Mouse (Mus musculus) lung, adult 2 months (tissue): ENCODE data around the gene Fam98b. TPM values are rescaled to one million over a fixed set of nuclear protein-coding genes. Genes with fewer than 3 reads are reported as not detected.

Experiments
- DNase-seq: peaks from one replicate; pipeline ENCODE4 v3.0.0; 2022
- H3K4me1 ChIP-seq: fragments of 200-500 bp; 2 replicates; pipeline ENCODE4 v1.6.1; 2011; ENCODE audit warnings: low read length; ENCODE audit not compliant: control insufficient read depth, insufficient read depth
- H3K4me3 ChIP-seq: fragments of 200-500 bp; replicated peaks from 2 replicates; pipeline ENCODE3; 2011; ENCODE audit warnings: low read depth, mild to moderate bottlenecking, control low read depth, low read length; ENCODE audit errors: extremely low read depth
- CTCF ChIP-seq: fragments of 200-500 bp; IDR thresholded peaks from 2 replicates; pipeline ENCODE4 v1.5.1; 2011; ENCODE audit warnings: mild to moderate bottlenecking, low read length, control low read depth; ENCODE audit not compliant: insufficient read depth
- POLR2A ChIP-seq: fragments of 200-500 bp; IDR thresholded peaks from 2 replicates; pipeline ENCODE4 v1.6.1; 2011; ENCODE audit warnings: low read depth, mild to moderate bottlenecking, control low read depth, low read length, borderline replicate concordance; ENCODE audit errors: extremely low read depth
- WGBS: fragments of 180-500 bp; shearing (Covaris S2); methylation state at CpG from one replicate; pipeline ENCODE4 v1.1.7; 2018; 5-methylcytosine and 5-hydroxymethylcytosine counted together
- polyA plus RNA-seq: library from polyadenylated mRNA; depleted of rRNA; stranded (reverse); fragments of >200 nt; gene quantifications from 2 replicates; pipeline ENCODE4 v1.2.3, GENCODE M21; 2012; rRNA removed

Gene Fam98b
- polyA plus RNA-seq: 3.7 and 6.5 TPM in 2 replicates

GRCm38 (mm10) chr2:117249255-117250000, at the start of gene Fam98b:
Fam98b (plus strand) TSS chr2:117249739.
- peak within 1 kb of the TSS; percentile 81 for H3K4me3 ChIP-seq
- WGBS: under 1% methylated on average over 33 of the region's 33 CpGs
- peak; percentile 87 for DNase-seq
- TF ChIP-seq POLR2A (peak; percentile 44; the same call in 1 of the 2 replicates), CTCF (no peak)
- H3K4me1 ChIP-seq: no peaks in the 10 kb centered on the region

GRCm38 (mm10) chr2:117200869-117201338, 48.6 kb upstream of the Fam98b start:
- Histone ChIP-seq H3K4me3 (no peak overlapping the region), H3K4me1 (no peaks in the 10 kb centered on the region)
- WGBS: 47% methylated on average over 9 of the region's 9 CpGs
- DNase-seq: no peak
- no peak for TF ChIP-seq CTCF
- no peak for TF ChIP-seq POLR2A

GRCm38 (mm10) chr2:117203350-117203749, 46.2 kb upstream of the Fam98b start:
- H3K4me1 ChIP-seq: no peaks in the 10 kb centered on the region
- no peak for TF ChIP-seq POLR2A
- TF ChIP-seq CTCF: no peak
- no peak for DNase-seq
- no peak overlapping the region for H3K4me3 ChIP-seq
- WGBS: 38% methylated on average over 5 of the region's 5 CpGs

GRCm38 (mm10) chr2:117204534-117204933, 45.0 kb upstream of the Fam98b start:
- TF ChIP-seq CTCF (no peak), POLR2A (no peak)
- DNase-seq: no peak
- Histone ChIP-seq H3K4me1 (no peaks in the 10 kb centered on the region), H3K4me3 (no peak overlapping the region)
- WGBS: 47% methylated on average over 3 of the region's 3 CpGs

GRCm38 (mm10) chr2:117205066-117205465, 44.5 kb upstream of the Fam98b start:
- 84% methylated on average over 6 of the region's 6 CpGs for WGBS
- no peak overlapping the region for H3K4me3 ChIP-seq
- no peak for TF ChIP-seq POLR2A
- no peak for TF ChIP-seq CTCF

GRCm38 (mm10) chr2:117210416-117211085, 39.0 kb upstream of the Fam98b start:
- TF ChIP-seq POLR2A: no peak
- no peak for DNase-seq
- no peak overlapping the region for H3K4me3 ChIP-seq
- WGBS: 10% methylated on average over 6 of the region's 6 CpGs
- 0 out of 2 replicates have a peak, but pooled peaks cover 3% of the 10 kb centered on the region for H3K4me1 ChIP-seq

More at GRCm38 (mm10) chr2:117205066-117205465, 44.5 kb upstream of the Fam98b start:
- DNase-seq: no peak
- H3K4me1 ChIP-seq: no peaks in the 10 kb centered on the region

- no peak for DNase-seq
- Histone ChIP-seq H3K4me1 (no peaks in the 10 kb centered on the region), H3K4me3 (no peak overlapping the region)
- no peak; the same call in 1 of the 2 replicates for TF ChIP-seq CTCF
- TF ChIP-seq POLR2A: no peak
- WGBS: 64% methylated on average over 2 of the region's 2 CpGs
These were observed 33.4 kb upstream of the Fam98b start for GRCm38 (mm10) chr2:117216152-117216551.

- TF ChIP-seq CTCF (no peak), POLR2A (no peak)
- Histone ChIP-seq H3K4me1 (no peaks in the 10 kb centered on the region), H3K4me3 (no peak overlapping the region)
- DNase-seq: no peak
- WGBS: 20% methylated on average over 15 of the region's 15 CpGs
These were observed 31.8 kb upstream of the Fam98b start for GRCm38 (mm10) chr2:117217695-117218216.

- H3K4me1 ChIP-seq: no peaks in the 10 kb centered on the region
- no peak overlapping the region for H3K4me3 ChIP-seq
- 90% methylated on average over 4 of the region's 4 CpGs for WGBS
- no peak for DNase-seq
- TF ChIP-seq CTCF (no peak), POLR2A (no peak)
These were observed 30.0 kb upstream of the Fam98b start for GRCm38 (mm10) chr2:117219536-117219935.

- 71% methylated on average over 9 of the region's 9 CpGs for WGBS
- no peak for DNase-seq
- TF ChIP-seq POLR2A (no peak), CTCF (no peak)
- Histone ChIP-seq H3K4me3 (no peak overlapping the region), H3K4me1 (no peaks in the 10 kb centered on the region)
These were observed 26.9 kb upstream of the Fam98b start for GRCm38 (mm10) chr2:117222651-117223050.
